Mouse (Mus musculus): ENCODE data around the gene Eif5a.

GRCm38 (mm10) chr11:69921114-69922011 is at the start of gene Eif5a:
- TF ChIP-seq CTCF (IDR thresholded peaks at IDR 0.05; ENCODE audit: borderline replicate concordance, control insufficient read depth, extremely low read depth, insufficient read depth, low read length, poor library complexity) = peak; percentile 78
- peak; percentile 53 for TF ChIP-seq POLR2A (IDR thresholded peaks at IDR 0.05; ENCODE audit: control insufficient read depth, extremely low read depth, insufficient read depth, low read length, poor library complexity)
